Mouse (Mus musculus) bone marrow macrophage, adult 2 months (primary cell): Measurements from ENCODE around the gene Olfr924.
"Not testable (repeated sequence)": the region's sequence is repeated elsewhere in the genome, so short reads cannot be mapped to it uniquely, and the experiment has no call there.

Experiments used
- CTCF ChIP-seq: IDR thresholded peaks from 2 replicates; pipeline ENCODE4 v1.5.1; 2012; ENCODE audit warnings: low read depth, mild to moderate bottlenecking, low read length, moderate library complexity
- POLR2A ChIP-seq: IDR thresholded peaks from 2 replicates; pipeline ENCODE4 v1.6.1; 2012; ENCODE audit warnings: mild to moderate bottlenecking, low read depth, low read length, borderline replicate concordance

GRCm38 (mm10) chr9:38874880-38875279 lies 30.6 kb downstream of the Olfr924 start:
- TF ChIP-seq CTCF, POLR2A: not testable (repeated sequence)
